Mouse (Mus musculus) stomach, postnatal 0 days (tissue): ENCODE results near the gene Adamts12.

Experiments
- CTCF ChIP-seq: IDR thresholded peaks from 2 replicates; pipeline ENCODE4 v1.5.1; 2016; ENCODE audit warnings: antibody characterized with exemption, low read depth, mild to moderate bottlenecking, moderate library complexity
- EP300 ChIP-seq: optimal IDR thresholded peaks from 2 replicates; pipeline ENCODE3; 2016; ENCODE audit warnings: antibody characterized with exemption

DNA sequence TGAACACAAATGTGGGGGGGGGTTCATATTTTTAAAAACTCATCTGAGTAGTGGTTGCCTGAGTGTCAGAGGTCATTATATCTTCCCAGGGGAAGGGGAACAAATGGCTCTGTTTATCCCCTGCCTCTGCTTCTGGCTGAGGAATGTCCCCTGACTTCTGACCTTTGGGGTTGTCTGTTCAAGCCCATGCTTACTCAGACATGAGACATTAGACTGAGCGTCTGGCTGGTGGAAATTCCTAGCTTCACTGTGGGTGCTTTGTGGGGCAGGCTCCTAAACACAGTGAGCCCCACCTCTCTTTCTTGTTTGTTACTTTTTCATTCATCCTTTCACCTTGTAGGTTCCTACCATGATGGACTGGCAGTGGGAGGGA lies 20.4 kb downstream of the Adamts12 start:
- TF ChIP-seq CTCF (no peak), EP300 (no peak)
